Mouse (Mus musculus): ENCODE measurements around the gene Cngb1.
"Not testable (repeated sequence)": the region's sequence is repeated elsewhere in the genome, so short reads cannot be mapped to it uniquely, and the experiment has no call there.

Gene Cngb1

DNA sequence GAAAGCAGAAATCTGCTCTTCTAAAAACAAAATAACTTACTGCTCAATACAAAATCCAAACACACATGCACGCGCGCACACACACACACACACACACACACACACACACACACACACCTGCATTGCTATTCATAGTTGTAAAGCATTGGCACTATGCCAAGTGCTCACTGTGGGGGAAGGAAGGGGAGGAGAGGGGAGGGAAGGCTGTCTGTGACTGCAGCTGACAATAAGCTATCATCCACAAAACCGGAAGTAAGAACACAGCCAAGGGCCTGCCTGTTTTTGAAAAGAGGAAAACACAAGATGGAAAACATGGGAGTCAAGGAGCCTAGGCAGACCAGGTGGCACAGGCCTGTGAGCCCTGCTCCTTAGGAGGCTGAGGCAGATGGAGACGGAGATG, 61.2 kb downstream of the Cngb1 start:
- peak; percentile 87 for DNase-seq (ENCODE audit: low spot score)

DNA sequence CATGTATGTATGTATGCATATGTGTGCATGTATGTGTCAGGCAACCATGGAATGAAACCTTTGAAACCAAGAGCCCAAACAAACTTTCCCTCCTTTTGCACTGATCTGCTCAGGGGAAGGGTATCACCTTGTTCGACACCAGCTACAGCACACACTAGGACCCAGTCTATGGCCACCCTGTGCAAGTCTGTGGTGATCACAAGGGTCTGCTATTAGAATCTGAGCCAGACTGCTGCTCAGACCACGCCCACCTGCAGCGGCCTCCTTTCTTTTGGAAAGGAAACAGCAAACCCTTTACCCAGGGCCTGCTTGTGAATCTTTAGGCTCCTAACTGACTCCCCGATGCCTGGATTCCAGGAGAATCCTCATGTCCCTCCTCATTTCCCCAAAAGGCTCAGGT, 62.5 kb downstream of the Cngb1 start:
- no peak for DNase-seq (ENCODE audit: low spot score)

DNA sequence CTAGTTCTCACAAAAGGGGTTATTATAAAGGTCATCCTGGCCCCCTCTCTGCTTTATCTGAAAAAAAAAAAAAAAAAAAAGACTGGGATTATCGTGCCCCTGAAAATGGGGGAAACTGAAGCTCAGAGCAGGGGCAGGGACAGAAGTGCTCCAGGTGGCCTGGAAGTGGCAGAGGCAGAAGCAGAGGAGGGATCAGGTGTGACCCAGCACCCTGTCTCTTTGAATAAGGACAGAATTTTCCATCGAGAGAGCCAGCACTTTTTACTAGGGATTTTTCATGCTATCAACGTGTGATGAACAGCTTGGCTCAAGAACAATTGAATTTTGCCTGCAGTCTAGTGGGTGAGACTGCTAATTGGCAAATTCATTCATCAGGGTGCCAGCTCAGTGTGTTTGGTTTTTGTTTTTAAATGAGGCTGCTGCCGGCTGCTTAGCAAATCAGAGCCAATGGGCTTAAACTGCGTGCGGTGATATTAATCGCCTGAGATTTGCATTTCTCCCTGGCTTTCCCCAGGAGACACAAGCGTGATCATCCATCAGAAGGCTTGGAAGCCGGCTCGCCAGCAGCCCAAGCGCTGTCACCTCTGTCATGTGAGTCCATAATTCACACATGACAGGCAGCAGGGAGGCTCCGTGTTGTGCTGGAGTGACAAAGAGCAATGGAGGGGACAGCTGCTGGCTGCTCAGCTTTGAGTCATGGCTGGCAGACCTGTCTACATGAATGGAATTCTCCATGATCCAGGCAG, 63.4 kb downstream of the Cngb1 start:
- DNase-seq (ENCODE audit: low spot score) = no peak

DNA sequence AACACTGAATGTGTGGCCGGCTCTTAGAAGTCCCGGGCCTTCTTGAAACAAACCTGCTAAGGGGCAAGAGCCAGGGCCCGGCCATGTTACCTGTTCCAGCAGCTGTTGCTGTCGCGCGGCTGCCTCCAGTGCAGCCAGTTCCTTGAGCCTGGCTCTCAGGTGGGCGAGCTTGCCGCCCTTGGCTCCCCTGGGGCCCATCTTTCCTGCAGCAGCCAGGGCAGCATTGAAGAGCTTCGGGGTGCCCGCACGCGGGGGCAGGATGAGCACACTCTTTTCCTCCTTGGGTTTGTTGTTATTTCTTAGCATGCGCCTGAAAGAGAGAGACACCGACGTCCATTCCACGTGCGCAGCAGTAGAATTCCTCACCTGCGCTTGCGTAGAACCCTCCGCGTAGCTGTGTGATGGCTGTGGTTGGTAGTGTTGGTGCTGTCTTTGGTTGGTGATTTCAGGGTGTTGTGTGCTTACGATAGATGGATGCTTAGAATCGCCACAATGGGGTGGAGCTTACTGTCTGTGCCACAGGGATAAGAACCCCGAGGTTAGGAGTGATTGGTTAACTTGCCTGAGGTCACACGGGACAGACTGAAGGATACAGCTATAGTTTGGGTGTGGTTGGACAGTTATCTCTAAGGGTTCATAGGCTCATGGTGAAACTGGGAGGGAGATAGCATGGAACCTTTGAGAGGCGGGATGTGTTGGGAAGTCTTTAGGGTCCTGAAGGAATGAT, 64.1 kb downstream of the Cngb1 start:
- DNase-seq (ENCODE audit: low spot score) = no peak

DNA sequence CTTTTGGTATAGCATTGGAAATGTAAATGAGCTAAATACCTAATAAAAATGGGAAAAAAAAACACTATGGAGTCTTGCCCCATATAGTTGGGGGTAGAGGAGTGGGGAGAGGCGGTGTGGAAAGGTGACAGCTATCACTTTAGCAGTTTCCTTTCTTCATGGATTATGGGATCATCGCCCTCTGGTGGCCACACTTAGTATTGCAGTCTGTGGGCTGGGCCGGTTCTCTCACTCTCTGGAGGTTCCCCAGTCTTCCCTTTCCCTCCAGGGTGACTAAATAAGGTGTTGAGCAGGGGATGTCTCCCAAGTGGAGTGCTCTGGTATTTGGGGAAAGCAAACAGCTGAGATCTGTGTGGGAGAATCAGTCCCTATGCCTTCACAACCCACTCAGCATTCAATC, 70.7 kb downstream of the Cngb1 start:
- peak; percentile 63 for DNase-seq (ENCODE audit: low spot score)

DNA sequence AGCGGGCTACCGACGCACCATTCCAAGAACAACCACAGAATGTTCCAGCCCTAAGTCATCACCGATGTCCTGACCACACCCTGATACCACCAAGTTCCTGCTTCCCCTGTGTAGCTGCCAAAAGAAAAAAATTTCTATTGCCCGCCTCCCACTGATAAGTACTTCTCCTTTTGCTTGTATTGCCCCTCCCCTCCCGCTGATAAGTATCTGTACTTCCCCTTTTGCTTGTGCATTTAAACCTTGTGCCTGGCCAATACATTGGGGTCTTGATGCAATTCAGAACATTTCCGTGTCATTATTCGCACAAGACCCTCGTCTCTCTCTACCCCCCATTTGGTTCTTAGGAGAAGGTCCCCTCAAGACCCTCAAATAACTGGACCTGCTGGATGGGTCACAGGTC, 76.3 kb downstream of the Cngb1 start:
- not testable (repeated sequence) for DNase-seq (ENCODE audit: low spot score)

DNA sequence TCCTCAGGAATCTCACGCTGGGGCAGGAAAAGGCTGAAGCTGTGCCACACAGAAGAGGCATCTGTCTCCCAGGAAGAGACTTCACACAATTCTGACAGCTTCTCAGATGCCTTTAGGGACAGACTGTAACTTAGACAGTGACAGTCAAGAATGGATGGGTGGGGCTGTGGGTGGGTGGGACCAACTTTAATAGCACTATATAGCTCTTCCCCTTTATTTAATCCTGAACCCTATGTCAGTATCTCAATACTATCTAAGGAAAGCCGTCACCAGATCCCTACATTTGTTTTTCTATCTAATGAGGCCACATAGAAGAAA, 79.3 kb downstream of the Cngb1 start:
- no peak for DNase-seq (ENCODE audit: low spot score)

DNA sequence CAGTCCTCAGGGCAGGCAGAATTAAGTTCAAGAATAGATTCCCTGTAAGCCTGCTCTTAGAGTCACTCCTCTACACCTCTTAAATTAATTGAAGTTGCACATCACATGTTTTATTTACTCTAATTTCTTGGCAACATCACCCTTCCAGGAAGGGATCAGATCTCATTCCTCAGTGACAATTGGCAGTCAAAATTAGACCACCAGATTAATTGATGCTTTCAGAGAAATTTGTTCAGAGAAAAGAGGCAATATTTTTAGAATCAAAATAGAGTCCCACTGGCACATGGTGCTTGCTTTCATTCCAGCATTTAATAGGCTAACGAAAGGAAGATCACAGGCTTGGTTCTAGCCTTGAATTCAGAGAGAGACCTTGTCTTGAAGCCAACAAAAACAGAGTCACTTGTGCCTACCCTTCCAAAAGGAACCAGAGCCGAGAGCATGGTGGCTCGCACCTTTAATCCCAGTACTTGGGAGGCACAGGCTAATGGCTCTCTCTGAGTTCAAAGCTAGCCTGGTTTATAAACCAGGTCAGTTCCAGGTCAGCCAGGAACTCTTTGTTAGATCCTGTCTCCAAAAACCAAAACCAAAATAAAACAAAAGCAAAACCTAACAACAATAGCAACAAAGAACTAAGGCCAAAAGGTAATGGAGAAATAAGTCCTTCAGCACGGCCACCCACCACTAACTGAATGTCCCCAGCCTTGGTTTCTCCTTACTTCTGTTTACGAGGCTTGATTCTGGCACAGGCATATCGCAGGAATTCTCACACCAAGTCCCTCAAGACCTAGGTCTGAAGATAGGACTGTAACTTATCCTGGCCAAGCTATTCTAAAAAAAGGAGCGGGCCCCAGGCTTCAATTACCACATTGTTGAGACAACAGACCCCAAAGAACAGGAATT, 79.9 kb downstream of the Cngb1 start:
- DNase-seq (ENCODE audit: low spot score) = no peak

DNA sequence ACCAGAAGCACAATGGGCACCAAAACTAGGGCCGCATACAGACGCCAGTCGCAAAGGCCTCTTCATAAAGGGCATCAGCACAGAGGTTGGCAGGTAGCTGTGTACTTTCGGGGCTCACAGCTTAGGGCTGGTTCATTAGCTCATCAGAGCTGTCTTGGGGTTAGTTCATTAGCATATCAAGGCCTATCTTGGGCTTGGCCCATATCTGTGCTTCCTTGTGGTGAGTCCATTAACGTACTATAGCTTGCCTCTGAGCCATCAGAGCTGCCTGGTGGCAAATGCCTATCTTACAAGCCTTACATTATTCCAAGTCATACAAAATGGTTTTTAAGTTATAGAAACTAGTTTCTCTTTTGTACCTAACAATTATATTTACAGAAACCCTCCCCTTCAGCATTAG, 82.4 kb downstream of the Cngb1 start:
- DNase-seq (ENCODE audit: low spot score) = no peak

DNA sequence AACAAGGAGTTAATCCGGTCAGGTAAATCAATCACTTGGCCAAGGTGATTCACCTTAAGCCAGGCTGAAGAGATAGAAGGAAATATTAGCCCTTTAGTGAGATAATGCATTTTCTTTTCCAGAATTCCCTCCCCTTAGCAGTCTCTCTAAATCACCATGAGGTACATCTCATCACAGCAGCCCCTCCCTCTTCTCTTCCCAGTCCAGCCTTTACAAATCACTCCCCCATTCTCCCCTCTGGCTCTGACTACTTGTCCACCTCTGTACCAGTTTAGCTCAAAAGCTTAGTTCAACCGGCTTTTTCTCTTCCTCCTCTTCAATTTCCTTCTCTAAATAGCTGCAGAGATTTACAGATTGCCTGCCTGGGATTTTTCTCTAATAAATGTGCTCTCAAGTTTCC, 85.3 kb downstream of the Cngb1 start:
- DNase-seq (ENCODE audit: low spot score) = no peak

DNA sequence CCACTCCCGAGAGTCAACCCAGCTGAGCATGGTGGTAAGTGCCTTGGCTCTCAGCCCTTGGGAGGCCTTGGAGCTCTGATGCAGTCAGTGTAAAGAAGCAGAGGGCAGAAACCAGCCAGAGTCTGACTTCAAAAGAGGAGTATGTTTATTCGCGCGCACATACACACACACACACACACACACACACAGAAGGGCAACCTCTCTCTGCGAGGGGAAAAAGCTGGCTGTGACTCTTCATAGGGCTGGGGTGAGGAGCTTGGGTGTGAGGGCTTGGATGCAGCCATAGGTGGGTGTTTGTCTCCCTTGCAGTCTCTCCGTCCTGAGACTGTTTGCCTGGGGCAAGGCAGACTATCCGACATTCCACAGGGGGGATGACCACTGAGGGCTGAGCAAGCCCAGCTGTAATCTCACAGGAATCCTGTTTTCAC, 85.8 kb downstream of the Cngb1 start:
- DNase-seq (ENCODE audit: low spot score) = no peak

DNA sequence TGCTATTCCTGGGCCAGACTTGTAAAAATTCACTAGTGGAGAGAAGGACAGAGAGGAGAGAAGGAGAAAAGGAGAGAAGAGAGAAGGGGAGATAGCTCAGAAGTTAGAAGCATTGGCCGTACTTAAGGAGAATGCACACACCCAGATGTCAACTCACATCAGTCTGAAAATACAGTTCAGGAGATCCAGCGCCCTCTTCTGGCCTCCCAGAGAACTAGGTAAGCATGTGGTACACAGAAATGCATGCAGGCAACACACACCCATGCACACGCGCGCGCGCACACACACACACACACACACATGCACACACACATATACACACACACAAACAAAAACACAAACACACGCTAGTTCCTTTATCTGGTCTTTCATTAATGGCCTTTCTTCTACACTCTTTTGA, 86.8 kb downstream of the Cngb1 start:
- DNase-seq (ENCODE audit: low spot score) = no peak

DNA sequence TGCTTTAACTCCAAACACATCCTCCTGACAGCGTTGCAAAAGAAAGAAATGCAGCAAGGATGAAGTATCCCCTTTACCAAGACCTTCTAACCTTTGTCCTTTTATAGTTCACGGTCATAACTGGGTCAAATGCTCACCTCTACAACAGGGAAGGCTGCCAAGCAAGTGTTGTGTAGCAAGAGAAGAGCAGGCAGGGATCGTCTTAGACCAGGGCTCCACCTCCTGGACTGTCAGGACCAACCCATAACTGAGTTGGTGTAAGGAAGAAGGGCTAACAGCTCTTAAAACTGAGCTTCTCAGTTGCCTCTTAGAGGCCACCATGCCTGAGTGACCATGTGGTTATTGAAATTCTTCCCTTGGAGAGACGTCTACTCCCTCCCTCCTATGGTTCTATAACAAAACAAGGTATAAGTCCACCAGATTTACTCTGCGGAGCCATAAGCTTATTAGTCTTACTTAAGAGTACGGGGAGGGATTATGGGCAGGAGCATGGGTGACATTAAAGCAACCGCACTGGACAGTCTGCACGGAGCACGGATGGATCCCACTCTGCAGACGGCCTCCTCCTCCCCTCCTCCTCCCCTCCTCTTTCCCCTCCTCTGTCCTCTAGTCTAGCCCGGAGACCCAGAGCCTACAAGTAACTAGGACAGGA, 90.5 kb downstream of the Cngb1 start:
- no peak for DNase-seq (ENCODE audit: low spot score)

DNA sequence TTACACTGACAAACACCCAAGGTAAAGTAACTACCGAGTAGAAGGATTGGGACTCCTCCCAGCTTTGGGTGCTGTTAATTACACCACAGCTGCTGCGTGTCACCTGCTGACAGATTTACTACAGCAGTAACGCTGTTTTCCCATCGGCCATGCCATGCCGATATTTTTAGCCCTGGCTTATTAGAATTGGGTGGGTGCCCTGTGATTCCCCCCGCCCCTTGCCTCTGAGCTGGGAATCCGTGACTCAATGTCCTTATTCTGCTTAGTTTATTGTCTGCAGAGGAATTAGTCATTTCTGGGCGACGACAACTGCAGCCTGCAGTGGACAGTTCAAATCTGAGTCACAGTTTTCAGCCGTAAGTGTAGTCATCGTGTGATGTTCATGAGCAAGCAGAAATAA, 96.5 kb downstream of the Cngb1 start:
- DNase-seq (ENCODE audit: low spot score) = no peak

DNA sequence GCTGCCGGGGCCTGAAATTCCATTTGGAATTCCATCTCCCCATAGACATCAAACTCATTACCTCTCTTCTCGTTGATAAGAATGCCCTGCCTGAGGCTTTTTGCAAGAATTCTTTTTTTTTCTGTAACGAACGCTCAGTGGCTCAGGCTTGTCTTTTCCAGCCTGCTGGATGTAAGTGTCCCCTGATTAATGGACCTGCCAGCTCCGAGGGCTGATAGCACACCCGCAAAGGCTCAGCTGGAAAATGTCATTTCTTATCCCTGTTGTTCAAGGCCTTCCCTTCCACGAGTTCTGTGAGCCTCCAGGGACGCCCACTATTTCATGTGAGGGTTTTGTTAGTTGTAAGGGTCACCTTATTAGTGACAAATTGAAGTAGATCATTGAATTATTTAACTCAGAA, 100.4 kb downstream of the Cngb1 start:
- no peak for DNase-seq (ENCODE audit: low spot score)

DNA sequence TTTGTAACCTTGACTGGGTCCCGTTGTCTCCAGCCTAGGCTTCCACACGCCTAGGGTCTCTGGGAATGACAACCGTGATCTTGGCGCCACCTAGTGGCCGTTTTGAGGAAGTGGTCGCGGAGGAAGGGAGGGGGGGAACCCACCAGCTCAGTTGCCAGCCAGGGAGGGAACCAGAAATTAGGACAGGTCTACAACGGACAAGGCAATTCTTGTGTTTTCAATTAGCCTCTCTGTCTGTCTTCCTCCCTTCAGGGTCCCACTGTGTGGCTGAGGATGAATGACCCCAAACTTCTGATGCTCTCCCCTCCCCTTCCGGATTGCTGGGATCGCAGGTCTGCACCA, 102.4 kb downstream of the Cngb1 start:
- peak; percentile 62 for DNase-seq (ENCODE audit: low spot score)

DNA sequence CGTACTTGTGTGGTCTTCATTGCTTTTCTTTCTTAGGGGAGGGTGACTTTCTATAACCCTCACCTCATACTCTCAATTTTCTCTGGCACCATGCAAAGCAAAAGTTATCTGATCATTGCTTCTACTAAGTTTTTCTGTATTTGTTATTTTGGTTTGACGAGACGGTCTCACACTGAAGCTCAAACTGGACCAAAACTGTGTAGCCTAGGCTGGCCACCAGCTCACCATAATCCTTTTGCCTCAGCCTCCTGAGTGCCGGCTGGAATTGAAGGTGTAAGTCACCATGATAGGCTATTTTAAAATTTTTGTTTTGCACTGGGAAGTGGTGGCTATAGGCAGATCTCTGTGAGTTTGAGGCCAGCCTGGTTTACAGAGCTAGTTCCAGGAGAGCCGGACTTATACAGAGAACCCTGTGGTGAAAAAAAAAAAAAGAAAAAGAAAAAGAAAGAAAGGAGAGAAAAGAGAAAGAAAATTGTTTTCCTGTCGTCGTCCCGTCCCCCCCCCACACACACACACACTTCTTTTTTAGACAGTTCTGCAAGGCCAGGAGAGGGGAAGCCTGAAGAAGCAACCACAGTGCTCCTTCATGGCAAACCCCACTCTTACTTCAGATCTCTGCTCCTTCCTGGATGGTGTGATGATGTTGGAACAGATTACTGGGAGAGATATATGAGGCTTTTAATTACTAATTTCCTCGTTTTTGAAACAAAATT, 102.9 kb downstream of the Cngb1 start:
- no peak for DNase-seq (ENCODE audit: low spot score)

DNA sequence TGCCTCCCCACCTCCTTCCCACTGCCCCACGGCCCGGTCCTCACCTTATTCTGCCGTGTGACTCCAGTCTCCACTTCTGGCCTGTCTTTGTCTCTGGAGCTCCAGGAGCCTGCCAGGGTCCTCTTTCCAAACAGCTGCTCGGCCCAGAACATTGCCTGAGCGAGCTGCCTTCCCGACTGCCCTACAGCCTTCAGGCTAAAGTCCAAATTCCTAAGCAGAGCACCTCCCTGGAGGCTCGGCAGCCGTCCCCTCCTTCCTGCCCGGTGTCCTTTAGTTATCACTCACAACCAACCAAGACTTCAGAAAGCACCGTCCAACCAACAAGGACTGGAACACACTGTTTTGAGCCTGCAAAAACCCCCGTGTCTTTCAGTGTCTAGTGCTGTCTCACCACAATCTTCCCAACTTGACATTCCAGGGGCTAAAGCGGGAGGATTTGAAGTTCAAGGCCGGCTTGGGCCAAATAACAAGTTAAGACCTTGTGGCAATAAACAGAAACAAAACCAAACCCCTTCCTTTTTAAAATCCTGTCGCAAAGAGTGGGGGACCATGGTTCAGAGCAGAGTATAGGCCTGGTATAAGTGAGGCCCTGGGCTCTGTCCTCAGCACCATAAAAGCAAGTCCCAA, 103.6 kb downstream of the Cngb1 start, which contains the start of gene Kifc3:
TSS of gene Kifc3 (minus strand) at position 164 of the 627 bp plus-strand sequence.
- DNase-seq (ENCODE audit: low spot score) = no peak

DNA sequence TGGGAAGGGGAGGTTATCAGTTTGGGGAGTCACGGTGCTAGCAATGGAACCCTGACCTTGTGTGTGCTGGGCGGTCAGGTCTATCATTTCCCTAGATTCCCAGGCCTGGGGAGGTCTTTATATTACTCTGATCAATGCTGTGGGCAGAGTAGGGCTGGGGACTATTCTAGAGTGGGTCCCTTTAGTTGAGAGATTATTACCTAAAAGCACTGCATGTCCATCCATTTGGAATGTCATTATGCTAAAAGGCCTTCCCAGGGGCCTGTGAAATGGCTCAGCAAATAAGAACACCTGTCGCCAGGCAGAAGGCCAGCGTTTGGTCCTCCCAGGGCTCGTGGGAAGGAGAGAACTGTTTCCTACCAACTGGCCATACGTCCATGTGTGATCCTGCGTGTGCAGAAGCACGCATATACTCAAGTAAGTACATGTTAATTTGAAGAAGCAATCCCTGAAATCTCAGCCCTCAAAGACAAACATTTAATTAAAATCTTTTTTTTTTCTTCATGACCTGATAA, 104.3 kb downstream of the Cngb1 start:
- no peak for DNase-seq (ENCODE audit: low spot score)

DNA sequence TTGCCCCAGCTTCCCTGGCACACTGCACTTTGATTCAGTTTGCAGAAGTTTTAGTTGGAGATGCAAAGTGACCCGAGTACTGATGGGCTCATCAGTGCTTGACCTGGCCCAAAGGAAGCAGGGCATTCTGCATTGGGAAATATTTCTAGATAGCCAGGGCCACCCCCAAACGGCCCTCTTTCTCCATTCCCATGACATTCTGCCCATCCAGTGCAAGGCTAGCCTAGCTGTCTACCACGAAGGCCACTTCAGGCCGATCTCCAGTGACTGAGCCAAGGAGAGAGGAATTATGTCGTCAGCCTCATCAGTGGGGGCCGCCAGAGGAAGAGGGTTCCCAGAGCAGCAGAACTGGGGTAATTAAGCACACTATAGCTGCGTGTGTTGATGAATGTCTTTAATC, 104.9 kb downstream of the Cngb1 start:
- DNase-seq (ENCODE audit: low spot score) = no peak

DNA sequence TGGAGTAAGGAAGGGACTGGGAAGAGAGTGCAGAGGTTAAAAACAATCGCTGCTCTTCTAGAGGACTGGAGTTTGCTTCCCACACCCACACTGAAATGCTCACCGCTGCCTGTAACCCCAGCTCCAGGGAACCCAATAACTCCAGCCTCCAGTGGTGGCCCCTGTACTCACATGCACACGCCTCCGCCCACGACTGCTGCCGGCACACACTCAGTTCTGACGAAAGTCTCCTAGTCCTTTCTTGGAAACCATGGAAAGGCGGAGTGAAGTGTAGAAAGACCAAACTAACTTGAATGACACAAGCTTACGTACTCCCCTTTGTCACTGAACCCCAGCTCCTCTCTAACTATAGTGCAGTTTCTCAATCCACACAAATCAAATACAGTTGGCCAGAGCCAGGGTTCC, 106.4 kb downstream of the Cngb1 start:
- DNase-seq (ENCODE audit: low spot score) = no peak

Measured in T-cell, adult 2 months (primary cell).